Mouse (Mus musculus) neural tube, embryonic 10.5 days (tissue): ENCODE data around the gene Mrgbp.

Experiments
- DNase-seq: peaks from one replicate; pipeline ENCODE4 v3.0.0-alpha.2; 2017; ENCODE audit warnings: low spot score; ENCODE audit errors: extremely low spot score

Mrgbp gene

DNA sequence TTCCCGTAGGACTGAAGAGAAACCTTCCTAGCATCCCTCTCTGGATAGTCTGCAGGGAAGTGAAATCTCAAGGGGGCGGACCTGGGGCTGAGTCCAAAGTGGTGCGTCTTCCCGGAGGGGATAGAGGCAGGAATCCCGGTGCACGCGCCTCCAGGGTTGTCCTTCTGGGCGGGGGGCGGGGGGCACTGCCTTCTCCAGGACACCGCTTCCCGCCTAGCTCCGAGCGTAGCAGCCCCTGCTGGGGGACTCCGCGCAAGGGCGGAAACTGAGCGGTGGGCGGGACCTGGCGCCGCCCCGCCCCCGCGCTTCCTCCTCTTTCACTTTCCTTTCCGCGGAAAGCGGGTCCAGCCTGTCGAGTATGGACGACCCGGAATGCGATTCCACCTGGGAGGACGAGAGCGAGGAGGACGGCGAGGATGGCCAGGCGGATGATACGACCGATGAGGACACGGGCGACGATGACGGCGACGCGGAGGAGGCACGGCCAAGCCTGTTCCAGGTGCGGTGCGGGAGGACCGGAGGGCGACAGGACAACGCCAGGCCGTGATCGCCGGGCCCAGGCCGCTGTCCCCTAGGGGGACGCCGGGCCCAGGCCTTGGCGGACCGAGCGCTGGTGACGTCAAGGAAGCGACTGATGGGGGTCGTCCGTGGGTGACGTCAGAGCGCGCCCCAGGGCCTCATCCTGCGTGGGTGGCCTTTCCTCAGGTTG is 8.2 kb downstream of the Mrgbp start, which contains the start of gene Ogfr:
Gene Ogfr (plus strand): TSS at position 123 of the 709 bp plus-strand sequence.
- peak; percentile 89 for DNase-seq

DNA sequence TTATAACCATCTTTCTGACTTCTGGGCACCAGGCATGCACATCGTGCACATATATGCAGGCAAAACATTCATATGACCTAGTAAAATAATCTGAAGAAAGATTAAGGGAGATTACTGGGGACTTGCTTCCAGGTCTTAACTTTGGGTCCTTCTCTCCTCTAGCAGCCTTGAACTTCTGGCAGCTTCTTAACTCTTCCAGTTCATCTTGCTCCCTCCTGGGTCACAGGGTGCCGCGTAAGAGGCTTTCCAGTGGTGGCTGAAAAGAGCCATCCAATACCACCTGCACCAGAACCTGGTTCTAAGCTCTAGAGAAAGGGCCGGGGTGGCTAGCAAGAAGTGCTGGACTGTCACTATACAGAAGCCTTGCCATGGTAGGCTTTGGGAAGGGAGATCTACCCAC is 16.4 kb downstream of the Mrgbp start, which contains the start of gene Col9a3:
Gene Col9a3 (plus strand): TSS at position 301 of the 400 bp plus-strand sequence.
- DNase-seq = no peak

DNA sequence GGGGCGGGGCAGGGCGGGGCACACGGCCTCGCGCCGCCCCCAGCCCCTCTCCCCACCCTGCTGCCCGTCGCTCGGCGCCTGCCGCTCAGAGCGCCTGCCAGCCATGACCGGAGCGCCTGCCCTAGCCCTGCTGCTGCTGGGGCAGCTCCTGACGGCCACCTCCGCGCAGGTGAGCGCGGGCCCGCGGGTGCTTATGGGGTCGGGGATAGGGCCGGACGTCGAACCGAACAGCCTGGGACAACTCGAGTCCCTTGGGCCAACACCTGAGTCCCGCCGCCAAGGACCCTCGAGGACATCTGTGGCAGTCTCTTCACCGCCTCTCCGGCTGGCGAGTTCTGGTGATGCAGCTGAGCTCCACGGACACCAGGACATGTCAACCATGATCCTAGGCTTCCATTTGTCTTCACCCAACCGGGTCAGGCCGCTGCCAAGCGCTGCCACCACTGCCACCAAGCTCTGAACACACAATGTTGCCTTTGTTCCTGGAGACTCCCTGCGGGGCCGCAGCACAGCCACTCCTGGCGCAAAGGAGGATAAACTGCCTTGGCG is 17.1 kb downstream of the Mrgbp start:
- peak; percentile 51 for DNase-seq

DNA sequence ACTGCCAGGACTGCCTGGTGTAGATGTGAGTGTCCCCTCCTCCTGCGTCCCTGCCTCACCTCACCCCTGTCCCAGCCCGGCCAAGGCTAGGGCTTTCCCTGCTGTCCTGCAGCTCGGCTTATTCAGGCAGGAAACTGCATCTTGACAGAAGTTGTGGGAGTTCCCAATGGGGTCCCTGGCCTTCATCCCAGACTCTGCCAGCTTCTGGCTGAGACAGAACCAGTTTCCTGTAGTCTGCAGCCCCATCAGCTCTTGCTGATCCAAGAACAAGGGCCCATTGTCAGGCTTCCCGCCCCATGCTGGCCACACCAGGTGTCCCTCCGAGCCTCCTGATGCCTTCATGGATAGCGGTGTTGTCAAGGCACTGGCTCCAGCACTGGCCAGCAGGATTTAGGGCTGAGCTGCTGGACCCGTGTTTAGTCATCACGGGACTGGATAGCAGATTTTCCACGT is 19.5 kb downstream of the Mrgbp start:
- DNase-seq = no peak

DNA sequence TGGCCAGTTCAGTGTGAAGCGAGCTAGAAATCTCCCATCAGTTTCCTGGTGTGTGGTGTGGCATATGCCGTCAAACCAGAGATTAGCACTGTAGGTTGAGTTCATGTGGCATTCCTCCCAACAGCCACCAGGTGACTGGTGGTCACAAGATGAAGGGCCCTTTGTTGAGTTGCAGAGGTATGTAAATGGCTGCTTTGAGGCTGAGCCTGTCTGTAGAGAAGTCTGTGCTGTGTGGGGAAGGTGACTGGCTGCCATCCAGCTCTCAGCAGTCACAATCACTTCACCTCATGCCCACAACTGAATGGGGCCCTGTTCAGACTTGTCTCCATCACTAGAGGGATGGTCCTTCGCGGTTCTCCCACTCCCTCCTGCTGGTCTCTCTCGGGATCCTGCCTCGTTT is 23.7 kb downstream of the Mrgbp start:
- DNase-seq = no peak

DNA sequence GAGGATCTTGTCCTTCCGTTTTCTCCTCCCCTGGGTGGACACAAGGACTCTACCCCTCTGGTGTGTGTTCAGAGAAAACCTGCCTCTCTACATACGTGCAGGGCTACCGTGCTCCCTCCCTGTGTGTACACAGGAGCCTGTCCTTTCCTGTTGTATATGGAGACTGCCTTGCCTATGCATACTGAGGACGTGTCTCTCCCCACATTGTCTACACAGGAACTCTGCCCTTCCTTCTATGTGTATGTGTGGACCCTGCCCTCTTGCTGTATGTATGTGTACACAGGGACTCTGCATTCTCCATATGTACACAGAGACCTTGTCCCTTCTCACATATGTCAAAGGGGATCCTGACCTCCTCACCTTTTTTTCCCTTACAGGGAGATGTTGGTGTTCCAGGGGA is 29.2 kb downstream of the Mrgbp start:
- DNase-seq = no peak

DNA sequence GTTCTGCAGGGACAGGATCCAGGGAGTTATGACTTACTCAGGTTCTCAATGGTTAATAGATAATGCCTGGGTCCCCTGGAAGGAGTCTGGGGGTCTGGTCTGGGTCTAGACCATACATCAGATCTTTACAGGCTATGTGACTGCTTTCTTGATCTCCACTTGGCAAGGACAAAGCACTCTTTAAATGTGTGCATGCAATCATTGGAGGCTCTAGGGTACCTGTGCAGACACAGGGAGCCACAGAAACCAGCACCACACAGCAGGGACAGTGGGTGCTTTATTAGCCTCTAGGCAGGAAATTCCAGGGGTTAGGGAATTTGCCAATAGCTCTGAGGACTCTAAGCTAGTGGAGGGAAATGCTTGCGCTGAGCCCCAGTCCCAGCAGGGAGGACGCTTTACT is 30.8 kb downstream of the Mrgbp start:
- DNase-seq = no peak
